Mouse (Mus musculus) heart, embryonic 14.5 days (tissue): Measurements from ENCODE around the gene Cyp4f37. TPM values are rescaled to one million over a fixed set of nuclear protein-coding genes. Genes with fewer than 3 reads are reported as not detected.

Source experiments
- ATAC-seq: fragments of 200-750 bp; cut with Nextera tagmentation; 2 replicates; pipeline ENCODE4 v1.8.0; 2017; ENCODE audit warnings: low read depth, moderate TSS enrichment; ENCODE audit not compliant: insufficient number of reproducible peaks, insufficient read depth, low FRiP score
- H3K27ac ChIP-seq, 2 experiments: fragments of 200-500 bp in 1 of 2; fragments of 300-500 bp in 1 of 2; sonication (generic) in 1 of 2; replicated peaks in 1 of 2; 2 replicates each; pipeline ENCODE4 v1.5.1; 2012 to 2014; ENCODE audit warnings: low read depth in 2 of 2, low read length in 2 of 2, control low read depth in 1 of 2, mild to moderate bottlenecking in 1 of 2, mixed read lengths in 1 of 2; ENCODE audit not compliant: control insufficient read depth in 1 of 2, insufficient read depth in 1 of 2
- H3K27me3 ChIP-seq: fragments of 300-500 bp; sonication (generic); 2 replicates; pipeline ENCODE4 v1.6.1; 2014; ENCODE audit warnings: mild to moderate bottlenecking, low read length, control low read depth; ENCODE audit not compliant: control insufficient read depth, insufficient read depth
- H3K36me3 ChIP-seq: fragments of 300-500 bp; sonication (generic); 2 replicates; pipeline ENCODE4 v1.6.1; 2014; ENCODE audit warnings: mild to moderate bottlenecking, control low read depth, low read length, mixed read lengths; ENCODE audit not compliant: control insufficient read depth, insufficient read depth
- H3K4me1 ChIP-seq, 2 experiments: fragments of 200-500 bp in 1 of 2; fragments of 300-500 bp in 1 of 2; sonication (generic) in 1 of 2; 2 replicates each; pipeline ENCODE4 v1.6.1; 2012 to 2014; ENCODE audit warnings: low read length in 2 of 2, control low read depth in 1 of 2, mixed read lengths in 1 of 2; ENCODE audit not compliant: control insufficient read depth in 2 of 2, insufficient read depth in 2 of 2
- H3K4me2 ChIP-seq: fragments of 300-500 bp; sonication (generic); 2 replicates; pipeline ENCODE4 v1.6.1; 2014; ENCODE audit warnings: mild to moderate bottlenecking, low read length
- H3K4me3 ChIP-seq, 2 experiments: fragments of 200-500 bp in 1 of 2; fragments of 300-500 bp in 1 of 2; sonication (generic) in 1 of 2; 2 replicates each; pipeline ENCODE4 v1.5.1; 2012 to 2014; ENCODE audit warnings: low read length in 2 of 2, mild to moderate bottlenecking in 2 of 2, control low read depth in 1 of 2, low read depth in 1 of 2, moderate library complexity in 1 of 2; ENCODE audit not compliant: control insufficient read depth in 1 of 2, insufficient read depth in 1 of 2
- H3K9ac ChIP-seq: fragments of 300-500 bp; sonication (generic); 2 replicates; pipeline ENCODE4 v1.6.1; 2014; ENCODE audit warnings: mild to moderate bottlenecking, low read length
- H3K9me3 ChIP-seq: fragments of 300-500 bp; sonication (generic); 2 replicates; pipeline ENCODE4 v1.6.1; 2016; ENCODE audit warnings: low read length, control low read depth; ENCODE audit not compliant: control insufficient read depth
- WGBS: fragments of 180-500 bp; shearing (Covaris S2); extraction: QIAGEN DNeasy Blood & Tissue Kit; methylation state at CpG from one replicate; pipeline ENCODE4 v1.1.7; 2014; 5-methylcytosine and 5-hydroxymethylcytosine counted together
- polyA plus RNA-seq: library from polyadenylated mRNA; unstranded; fragments of >200 nt; fragmentation: Nextera tagmentation; extraction: Ambion mirVana; gene quantifications from 2 replicates; pipeline ENCODE4 v1.2.1, GENCODE M21; 2014

The Cyp4f37 gene
- polyA plus RNA-seq, 1 experiment from 2014 or later: not detected

GRCm38 (mm10) chr17:32653860-32654259 is 32.8 kb downstream of the Cyp4f37 start:
- WGBS: 87% methylated on average over 4 of the region's 4 CpGs
- no peaks in the 10 kb centered on the region for H3K36me3 ChIP-seq
- H3K27me3 ChIP-seq: no peaks in the 10 kb centered on the region

GRCm38 (mm10) chr17:32657041-32657440 is 35.9 kb downstream of the Cyp4f37 start:
- no peaks in the 10 kb centered on the region for H3K9me3 ChIP-seq
- no peaks in the 10 kb centered on the region for H3K27me3 ChIP-seq
- no peak overlapping the region for H3K9ac ChIP-seq
- H3K36me3 ChIP-seq: no peaks in the 10 kb centered on the region
- no peak overlapping the region for H3K4me3 ChIP-seq
- WGBS: 58% methylated on average over 3 of the region's 3 CpGs
- no peak overlapping the region for H3K4me2 ChIP-seq
- peaks cover 0 to 3% of the 10 kb centered on the region in 2 experiments; a peak in 2 of 4 replicates for H3K4me1 ChIP-seq
- ATAC-seq: no peak
- H3K27ac ChIP-seq: no peak overlapping the region

More at GRCm38 (mm10) chr17:32653860-32654259, 32.8 kb downstream of the Cyp4f37 start:
- no peak for ATAC-seq
- H3K27ac ChIP-seq: no peak overlapping the region
- no peak overlapping the region for H3K4me3 ChIP-seq
- H3K9ac ChIP-seq: no peak overlapping the region
- no peak overlapping the region for H3K4me2 ChIP-seq
- no peaks in the 10 kb centered on the region for H3K9me3 ChIP-seq
- peaks cover 0 to 2% of the 10 kb centered on the region in 2 experiments; a peak in 2 of 4 replicates for H3K4me1 ChIP-seq

- Histone ChIP-seq H3K9me3 (no peaks in the 10 kb centered on the region), H3K36me3 (no peaks in the 10 kb centered on the region), H3K27ac (no peak overlapping the region), H3K4me1 (peaks cover 0 to 3% of the 10 kb centered on the region in 2 experiments; a peak in 2 of 4 replicates), H3K4me2 (no peak overlapping the region), H3K27me3 (no peaks in the 10 kb centered on the region), H3K4me3 (no peak overlapping the region), H3K9ac (no peak overlapping the region)
- WGBS: 74% methylated on average over 1 of the region's 1 CpGs
- no peak for ATAC-seq
Measured at GRCm38 (mm10) chr17:32658246-32658645, 37.1 kb downstream of the Cyp4f37 start.

GRCm38 (mm10) chr17:32658712-32659111 is 37.6 kb downstream of the Cyp4f37 start, which contains the start of gene Cyp4f40:
Gene Cyp4f40, plus strand, starts transcription at chr17:32658900.
- Histone ChIP-seq H3K27me3 (no peaks in the 10 kb centered on the region), H3K27ac (no peak within 1 kb of the TSS), H3K36me3 (no peaks in the 10 kb centered on the region), H3K4me3 (no peak within 1 kb of the TSS), H3K9ac (no peak within 1 kb of the TSS), H3K4me1 (peaks cover 0 to 3% of the 10 kb centered on the region in 2 experiments; a peak in 2 of 4 replicates), H3K4me2 (no peak within 1 kb of the TSS), H3K9me3 (no peaks in the 10 kb centered on the region)
- WGBS: 27% methylated on average over 2 of the region's 2 CpGs
- ATAC-seq: no peak

GRCm38 (mm10) chr17:32673976-32674375 is 52.9 kb downstream of the Cyp4f37 start:
- H3K4me3 ChIP-seq: no peak overlapping the region
- H3K27ac ChIP-seq: no peak overlapping the region
- no peak for ATAC-seq
- WGBS: 47% methylated on average over 7 of the region's 7 CpGs
- no peaks in the 10 kb centered on the region for H3K4me1 ChIP-seq
- no peaks in the 10 kb centered on the region for H3K27me3 ChIP-seq
- H3K36me3 ChIP-seq: no peaks in the 10 kb centered on the region
- no peaks in the 10 kb centered on the region for H3K9me3 ChIP-seq
- H3K4me2 ChIP-seq: no peak overlapping the region
- H3K9ac ChIP-seq: no peak overlapping the region

- Histone ChIP-seq H3K36me3 (no peaks in the 10 kb centered on the region), H3K4me3 (no peak overlapping the region), H3K27me3 (no peaks in the 10 kb centered on the region), H3K9me3 (no peaks in the 10 kb centered on the region), H3K27ac (no peak overlapping the region), H3K9ac (no peak overlapping the region), H3K4me2 (peak overlapping the region; percentile 35; the same call in 1 of the 2 replicates), H3K4me1 (no peaks in the 10 kb centered on the region)
- WGBS: 36% methylated on average over 21 of the region's 21 CpGs
- ATAC-seq: no peak
Measured at GRCm38 (mm10) chr17:32676040-32676635, 55.0 kb downstream of the Cyp4f37 start.

GRCm38 (mm10) chr17:32680404-32680803 is 59.3 kb downstream of the Cyp4f37 start:
- Histone ChIP-seq H3K36me3 (no peaks in the 10 kb centered on the region), H3K4me1 (no peaks in the 10 kb centered on the region), H3K27me3 (no peaks in the 10 kb centered on the region), H3K4me3 (no peak overlapping the region), H3K9me3 (no peaks in the 10 kb centered on the region), H3K4me2 (no peak overlapping the region), H3K9ac (no peak overlapping the region), H3K27ac (no peak overlapping the region)
- ATAC-seq: no peak
- WGBS: 37% methylated on average over 2 of the region's 2 CpGs
